Mouse (Mus musculus): ENCODE results near the gene Fam172a. TPM values are rescaled to one million over a fixed set of nuclear protein-coding genes. Genes with fewer than 3 reads are reported as not detected.

Fam172a gene
- polyA plus RNA-seq, 1 experiment from 2014 or later, result 37.1 TPM

DNA sequence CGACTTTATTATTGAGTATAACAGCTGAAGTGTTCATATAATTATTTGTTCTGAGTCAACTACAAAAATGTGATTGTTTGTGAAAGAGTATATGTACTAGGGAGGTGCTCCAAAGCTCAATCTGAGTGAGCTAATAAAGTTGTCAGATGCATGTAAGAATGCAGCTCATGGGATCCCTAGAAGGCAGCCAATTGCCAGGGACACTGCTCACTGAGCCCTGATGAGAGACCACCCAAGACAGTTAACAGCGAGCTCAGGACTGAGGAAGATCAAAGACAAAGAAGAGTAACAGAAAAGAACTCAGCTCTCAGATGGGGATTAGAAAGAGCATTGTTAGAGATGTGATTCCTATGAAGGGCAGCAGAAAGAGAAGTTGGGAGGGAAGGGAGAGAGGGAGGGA lies 166.5 kb downstream of the Fam172a start:
- no peak for ATAC-seq (ENCODE audit: insufficient number of reproducible peaks, low FRiP score, low TSS enrichment, low read depth)
- no peak overlapping the region for H3K9ac ChIP-seq
- H3K9me3 ChIP-seq (replicated peaks), result no peaks in the 10 kb centered on the region
- no peak overlapping the region for H3K27ac ChIP-seq (replicated peaks)
- 47% methylated on average over 2 of the region's 2 CpGs for WGBS
- no peaks in the 10 kb centered on the region for H3K27me3 ChIP-seq
- H3K4me1 ChIP-seq, result no peaks in the 10 kb centered on the region
- H3K36me3 ChIP-seq, result no peaks in the 10 kb centered on the region
- H3K4me3 ChIP-seq (replicated peaks), result no peak overlapping the region
- H3K4me2 ChIP-seq (replicated peaks), result no peak overlapping the region

DNA sequence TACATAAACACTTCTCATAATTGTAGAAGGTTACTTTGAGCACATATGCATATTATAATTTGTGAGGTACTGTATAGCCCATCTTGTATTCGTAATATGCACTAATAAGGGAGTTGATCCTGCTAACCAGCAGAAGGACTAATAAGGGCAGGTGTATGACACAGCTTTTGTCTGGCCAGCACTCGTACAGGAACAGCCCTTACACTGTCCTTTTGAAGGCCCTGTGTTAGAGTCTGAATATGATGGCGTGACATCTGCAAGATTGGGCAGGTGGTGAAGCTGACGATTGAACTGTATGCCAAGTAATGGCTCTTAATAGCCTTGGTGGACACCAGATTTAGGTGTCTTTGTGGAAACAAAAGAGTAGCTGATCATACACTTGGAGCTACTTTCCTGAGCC lies 176.3 kb downstream of the Fam172a start:
- Histone ChIP-seq H3K4me3 (replicated peaks) (no peak overlapping the region), H3K4me1 (no peaks in the 10 kb centered on the region), H3K4me2 (replicated peaks) (no peak overlapping the region), H3K9ac (no peak overlapping the region), H3K36me3 (no peaks in the 10 kb centered on the region), H3K27me3 (no peaks in the 10 kb centered on the region), H3K27ac (replicated peaks) (no peak overlapping the region), H3K9me3 (replicated peaks) (no peaks in the 10 kb centered on the region)
- ATAC-seq (ENCODE audit: insufficient number of reproducible peaks, low FRiP score, low TSS enrichment, low read depth), result no peak
- WGBS, result 77% methylated on average over 4 of the region's 4 CpGs

DNA sequence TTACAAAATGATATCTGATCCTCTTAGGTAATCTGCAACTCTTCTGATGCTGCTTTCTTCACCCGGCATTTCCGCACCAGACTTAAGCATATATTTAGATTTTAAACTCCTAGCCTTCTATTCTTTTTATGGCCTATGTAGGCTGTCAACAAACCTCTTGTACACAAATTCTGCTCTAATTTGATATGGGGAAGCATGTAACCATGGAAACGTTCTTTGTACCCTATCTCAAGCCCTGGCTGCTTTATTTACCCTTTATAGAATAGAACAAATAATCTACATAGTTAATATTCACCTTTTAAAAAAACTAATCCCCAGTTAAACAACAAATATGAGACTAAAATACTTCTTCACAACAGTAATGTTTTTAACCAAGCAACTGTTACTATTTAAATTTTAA lies 176.7 kb downstream of the Fam172a start:
- no peaks in the 10 kb centered on the region for H3K9me3 ChIP-seq (replicated peaks)
- H3K9ac ChIP-seq, result no peak overlapping the region
- no peak overlapping the region for H3K27ac ChIP-seq (replicated peaks)
- 79% methylated on average over 3 of the region's 3 CpGs for WGBS
- no peaks in the 10 kb centered on the region for H3K36me3 ChIP-seq
- H3K4me1 ChIP-seq, result no peaks in the 10 kb centered on the region
- no peak for ATAC-seq (ENCODE audit: insufficient number of reproducible peaks, low FRiP score, low TSS enrichment, low read depth)
- no peak overlapping the region for H3K4me3 ChIP-seq (replicated peaks)
- H3K27me3 ChIP-seq, result no peaks in the 10 kb centered on the region
- H3K4me2 ChIP-seq (replicated peaks), result no peak overlapping the region

DNA sequence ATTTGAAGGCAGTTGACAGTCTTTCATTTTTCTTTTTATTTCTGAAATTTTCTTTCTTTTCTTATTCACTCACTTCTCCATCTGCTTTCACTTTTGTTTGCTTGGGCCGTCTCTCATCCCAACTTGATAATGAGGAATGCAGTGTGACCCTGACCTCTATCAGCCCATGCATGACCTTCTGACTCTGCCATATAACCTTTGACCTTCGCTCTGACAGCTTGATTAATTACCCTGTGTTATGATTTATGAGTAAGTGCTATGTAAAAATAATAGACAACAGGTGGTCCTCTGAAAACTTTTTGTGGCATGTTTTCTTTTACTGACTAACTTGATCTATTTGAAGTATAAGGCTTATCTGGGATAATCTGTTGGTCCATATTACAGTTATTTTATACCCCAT lies 195.8 kb downstream of the Fam172a start:
- Histone ChIP-seq H3K9me3 (replicated peaks) (no peaks in the 10 kb centered on the region), H3K27ac (replicated peaks) (no peak overlapping the region), H3K4me3 (replicated peaks) (no peak overlapping the region), H3K36me3 (no peaks in the 10 kb centered on the region), H3K4me2 (replicated peaks) (no peak overlapping the region), H3K9ac (no peak overlapping the region), H3K27me3 (no peaks in the 10 kb centered on the region), H3K4me1 (no peaks in the 10 kb centered on the region)
- no peak for ATAC-seq (ENCODE audit: insufficient number of reproducible peaks, low FRiP score, low TSS enrichment, low read depth)
- WGBS, result 25% methylated on average over 2 of the region's 2 CpGs

DNA sequence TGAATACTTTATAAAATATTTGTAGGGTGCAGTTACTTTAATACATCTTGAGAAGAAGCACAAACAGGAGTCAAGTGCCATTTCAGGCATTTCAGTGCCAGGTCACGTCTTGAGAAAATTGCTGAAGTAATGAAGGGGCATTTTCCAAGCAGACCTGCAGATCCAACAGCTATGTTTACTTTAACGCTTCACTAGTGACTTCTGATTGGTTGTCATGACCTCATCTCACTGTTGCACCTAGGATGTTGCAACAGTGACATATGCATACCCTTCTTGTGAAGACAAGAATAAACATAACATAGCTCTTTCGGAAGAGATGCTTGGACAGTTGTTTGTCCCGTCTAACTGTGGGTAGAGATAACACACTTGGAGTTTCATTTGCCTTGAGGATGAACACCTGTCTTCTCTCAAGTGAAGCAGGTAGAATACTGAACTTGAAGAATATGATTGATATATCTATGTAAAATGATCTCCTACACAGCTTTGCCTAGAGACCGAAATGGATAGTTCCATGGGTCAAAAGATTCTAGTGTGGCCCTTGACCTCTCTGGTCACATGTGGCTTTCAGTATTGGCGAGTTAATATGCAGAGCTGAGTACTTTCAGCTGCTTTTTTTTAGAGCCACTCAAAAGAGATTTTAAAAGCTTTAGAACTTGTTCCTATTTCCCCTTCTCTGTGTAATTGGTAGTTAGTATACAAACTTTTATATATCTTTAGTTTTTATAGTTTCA lies 196.4 kb downstream of the Fam172a start:
- Histone ChIP-seq H3K36me3 (no peaks in the 10 kb centered on the region), H3K4me3 (replicated peaks) (no peak overlapping the region), H3K4me1 (no peaks in the 10 kb centered on the region), H3K4me2 (replicated peaks) (no peak overlapping the region), H3K27me3 (no peaks in the 10 kb centered on the region), H3K9ac (no peak overlapping the region), H3K27ac (replicated peaks) (no peak overlapping the region), H3K9me3 (replicated peaks) (no peaks in the 10 kb centered on the region)
- no peak for ATAC-seq (ENCODE audit: insufficient number of reproducible peaks, low FRiP score, low TSS enrichment, low read depth)
- WGBS, result 27% methylated on average over 6 of the region's 6 CpGs

DNA sequence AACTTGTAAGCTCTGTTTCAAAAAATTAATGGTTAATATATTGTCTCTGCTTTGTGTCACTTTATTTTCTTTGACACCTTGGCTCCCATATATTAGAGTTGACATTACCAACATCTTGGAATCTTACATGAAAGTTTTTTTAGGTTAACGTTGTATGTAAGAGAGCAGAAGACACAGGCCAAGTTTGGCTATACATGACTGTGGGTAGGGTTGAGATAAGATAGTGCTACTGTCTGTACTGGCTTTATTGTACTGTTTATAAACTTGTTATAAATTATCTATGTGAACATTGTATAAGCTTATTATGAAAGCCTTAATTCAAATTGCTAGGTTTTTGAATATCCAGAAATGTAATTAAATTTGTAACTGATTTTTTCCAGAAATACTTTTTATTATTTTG lies 197.9 kb downstream of the Fam172a start:
- Histone ChIP-seq H3K4me3 (replicated peaks) (no peak overlapping the region), H3K4me2 (replicated peaks) (no peak overlapping the region), H3K4me1 (no peaks in the 10 kb centered on the region), H3K27ac (replicated peaks) (no peak overlapping the region), H3K36me3 (no peaks in the 10 kb centered on the region), H3K9me3 (replicated peaks) (no peaks in the 10 kb centered on the region), H3K9ac (no peak overlapping the region), H3K27me3 (no peaks in the 10 kb centered on the region)
- 57% methylated on average over 1 of the region's 1 CpGs for WGBS
- no peak for ATAC-seq (ENCODE audit: insufficient number of reproducible peaks, low FRiP score, low TSS enrichment, low read depth)

DNA sequence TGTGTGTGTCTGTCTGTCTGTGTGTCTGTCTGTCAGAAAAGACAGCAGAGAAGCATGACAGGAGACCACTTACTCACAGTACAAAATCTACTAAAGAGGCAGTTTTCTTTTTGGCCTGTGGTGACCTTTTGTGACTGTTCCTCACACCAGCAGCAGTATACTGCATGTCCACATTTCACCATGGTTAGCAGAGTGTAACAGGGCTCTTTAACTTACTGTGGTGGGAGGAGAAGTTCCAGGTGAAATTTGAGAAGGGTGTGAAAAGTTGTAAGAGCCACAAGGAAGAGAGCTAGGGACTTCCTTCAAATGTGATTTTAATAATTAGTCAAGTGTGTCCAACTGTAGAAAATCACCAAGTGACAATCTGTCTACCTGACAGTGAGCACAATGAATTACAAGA lies 199.0 kb downstream of the Fam172a start:
- no peaks in the 10 kb centered on the region for H3K9me3 ChIP-seq (replicated peaks)
- no peak overlapping the region for H3K4me2 ChIP-seq (replicated peaks)
- H3K36me3 ChIP-seq, result no peaks in the 10 kb centered on the region
- no peaks in the 10 kb centered on the region for H3K4me1 ChIP-seq
- no peak overlapping the region for H3K27ac ChIP-seq (replicated peaks)
- no peaks in the 10 kb centered on the region for H3K27me3 ChIP-seq
- no peak for ATAC-seq (ENCODE audit: insufficient number of reproducible peaks, low FRiP score, low TSS enrichment, low read depth)
- H3K9ac ChIP-seq, result no peak overlapping the region
- no peak overlapping the region for H3K4me3 ChIP-seq (replicated peaks)

DNA sequence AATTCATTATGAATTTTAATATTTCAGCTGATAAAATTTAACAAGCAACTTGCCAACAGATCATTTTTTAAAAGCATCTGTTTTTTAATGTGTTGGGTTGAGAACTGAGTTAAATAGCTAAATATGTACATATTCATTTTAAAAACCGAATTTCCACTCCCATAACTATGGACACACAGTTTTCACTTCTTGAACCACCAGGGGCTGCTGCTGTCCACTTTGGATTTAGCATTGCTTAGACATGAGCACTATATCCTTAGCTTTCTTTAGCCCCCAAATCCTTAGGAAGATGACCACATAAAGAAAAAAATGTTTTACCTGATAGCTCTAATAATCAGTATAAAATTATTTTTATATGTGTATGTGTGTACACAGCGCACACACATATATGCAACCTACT lies 207.4 kb downstream of the Fam172a start:
- no peak for ATAC-seq (ENCODE audit: insufficient number of reproducible peaks, low FRiP score, low TSS enrichment, low read depth)
- Histone ChIP-seq H3K4me3 (replicated peaks) (no peak overlapping the region), H3K27me3 (no peaks in the 10 kb centered on the region), H3K4me1 (no peaks in the 10 kb centered on the region), H3K4me2 (replicated peaks) (no peak overlapping the region), H3K9ac (no peak overlapping the region), H3K36me3 (no peaks in the 10 kb centered on the region), H3K9me3 (replicated peaks) (no peaks in the 10 kb centered on the region), H3K27ac (replicated peaks) (no peak overlapping the region)
- WGBS, result 79% methylated on average over 2 of the region's 2 CpGs

DNA sequence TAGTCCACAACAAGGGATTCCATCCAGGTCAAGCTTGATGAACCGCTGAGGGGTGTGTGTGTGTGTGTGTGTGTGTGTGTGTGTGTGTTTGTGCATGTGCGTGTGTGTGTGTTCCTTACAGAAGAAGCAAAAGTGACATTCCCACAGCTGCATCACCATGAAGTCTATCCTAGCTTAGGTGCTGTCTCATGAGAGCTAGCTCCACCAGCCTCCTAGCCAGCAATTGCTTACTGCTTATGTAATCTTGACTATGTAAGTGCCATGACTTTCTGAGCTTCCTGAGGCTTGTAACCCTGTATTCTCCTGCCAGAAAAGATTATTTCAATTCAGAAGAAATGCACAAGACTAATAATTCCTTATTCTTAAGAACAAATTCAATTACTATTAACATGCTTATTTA lies 221.0 kb downstream of the Fam172a start:
- Histone ChIP-seq H3K9ac (no peak overlapping the region), H3K4me3 (replicated peaks) (no peak overlapping the region), H3K36me3 (no peaks in the 10 kb centered on the region), H3K27ac (replicated peaks) (no peak overlapping the region), H3K9me3 (replicated peaks) (no peaks in the 10 kb centered on the region), H3K27me3 (no peaks in the 10 kb centered on the region), H3K4me1 (no peaks in the 10 kb centered on the region), H3K4me2 (replicated peaks) (no peak overlapping the region)
- no peak for ATAC-seq (ENCODE audit: insufficient number of reproducible peaks, low FRiP score, low TSS enrichment, low read depth)
- 87% methylated on average over 2 of the region's 2 CpGs for WGBS

DNA sequence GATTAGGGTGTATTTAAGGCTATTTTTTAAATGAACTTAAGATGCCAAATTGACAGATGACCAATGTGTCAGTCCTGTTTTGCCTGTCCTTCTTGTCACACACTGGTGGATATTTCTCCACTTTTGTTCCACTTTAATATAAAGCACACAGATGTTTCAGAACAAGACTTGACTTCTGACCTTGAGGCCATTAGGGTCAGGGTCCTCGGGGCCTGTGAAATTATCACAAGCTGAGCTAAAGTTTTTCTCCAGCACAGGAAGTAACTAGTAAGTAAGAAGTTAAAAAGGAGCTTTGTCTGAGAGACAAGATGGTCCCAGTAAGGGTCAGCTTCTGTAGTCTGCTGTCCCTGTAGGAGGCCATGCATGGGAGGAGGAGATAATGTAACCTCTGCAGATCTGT lies 255.8 kb downstream of the Fam172a start:
- H3K36me3 ChIP-seq, result no peaks in the 10 kb centered on the region
- no peak overlapping the region for H3K27ac ChIP-seq (replicated peaks)
- no peak for ATAC-seq (ENCODE audit: insufficient number of reproducible peaks, low FRiP score, low TSS enrichment, low read depth)
- H3K9me3 ChIP-seq (replicated peaks), result no peaks in the 10 kb centered on the region
- 14% methylated on average over 1 of the region's 1 CpGs for WGBS
- H3K9ac ChIP-seq, result no peak overlapping the region
- no peaks in the 10 kb centered on the region for H3K4me1 ChIP-seq
- no peak overlapping the region for H3K4me2 ChIP-seq (replicated peaks)
- no peaks in the 10 kb centered on the region for H3K27me3 ChIP-seq
- no peak overlapping the region for H3K4me3 ChIP-seq (replicated peaks)

DNA sequence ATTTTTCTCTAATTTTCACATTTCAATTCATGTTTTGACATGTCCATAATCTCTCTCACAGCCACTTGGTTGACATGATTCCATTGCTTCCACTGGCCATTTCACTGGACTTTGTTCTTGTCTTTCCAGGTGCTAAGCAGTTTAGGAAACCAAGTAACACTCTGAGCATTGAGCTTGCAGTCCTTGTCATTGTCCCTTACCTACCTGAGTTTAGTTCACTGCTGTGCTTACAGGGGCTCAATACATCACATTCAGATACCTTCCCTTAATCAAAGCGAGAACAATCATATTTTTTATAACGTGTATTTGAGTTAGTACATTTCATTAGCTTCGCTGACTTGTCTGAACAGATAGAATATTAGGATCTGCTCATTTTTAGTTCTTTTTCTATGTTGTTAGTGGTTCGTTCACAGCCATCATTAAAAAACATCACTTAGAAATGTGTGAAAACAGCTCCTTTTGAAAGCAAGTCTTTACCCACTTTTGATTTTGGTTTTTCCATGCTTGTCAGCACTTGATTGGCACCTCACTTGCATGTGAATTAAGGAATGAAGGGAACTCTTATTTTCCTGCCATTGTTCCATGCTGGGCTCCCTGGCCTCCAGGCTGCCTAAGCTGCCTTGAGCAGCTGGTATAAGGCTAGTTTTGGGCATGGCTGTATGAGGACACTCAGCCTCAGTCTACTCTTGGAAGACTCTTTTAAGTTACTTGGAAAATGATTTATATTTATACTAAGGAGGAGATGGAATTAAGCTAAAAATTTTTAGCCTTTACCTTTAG lies 257.9 kb downstream of the Fam172a start:
- no peak for ATAC-seq (ENCODE audit: insufficient number of reproducible peaks, low FRiP score, low TSS enrichment, low read depth)
- WGBS, result 75% methylated on average over 4 of the region's 4 CpGs
- H3K4me2 ChIP-seq (replicated peaks), result no peak overlapping the region

DNA sequence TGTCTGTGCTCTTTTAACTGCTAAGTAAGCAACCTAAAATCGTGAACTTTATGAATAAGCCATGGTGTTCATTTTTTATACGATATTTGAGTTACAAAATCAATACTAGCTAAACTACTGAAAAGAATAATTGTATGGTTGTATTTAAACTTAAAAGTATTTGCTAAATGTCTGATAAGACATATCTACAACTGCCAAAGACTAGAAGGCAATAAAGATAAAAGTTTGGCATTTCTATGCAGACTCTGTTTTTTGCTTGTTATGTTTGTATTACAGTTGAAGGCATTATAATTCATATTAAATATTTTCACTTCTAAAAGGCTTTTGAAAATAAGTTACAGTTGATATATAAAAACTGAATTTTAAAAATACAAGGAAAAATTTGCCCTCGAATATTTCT lies 274.4 kb downstream of the Fam172a start:
- H3K27me3 ChIP-seq, result no peaks in the 10 kb centered on the region
- H3K36me3 ChIP-seq, result no peaks in the 10 kb centered on the region
- H3K4me1 ChIP-seq, result no peaks in the 10 kb centered on the region
- H3K9ac ChIP-seq, result no peak overlapping the region
- ATAC-seq (ENCODE audit: insufficient number of reproducible peaks, low FRiP score, low TSS enrichment, low read depth), result no peak
- no peak overlapping the region for H3K4me3 ChIP-seq (replicated peaks)
- H3K4me2 ChIP-seq (replicated peaks), result no peak overlapping the region
- no peaks in the 10 kb centered on the region for H3K9me3 ChIP-seq (replicated peaks)
- WGBS, result 82% methylated on average over 3 of the region's 3 CpGs
- H3K27ac ChIP-seq (replicated peaks), result no peak overlapping the region

More for the DNA sequence above, 257.9 kb downstream of the Fam172a start:
- Histone ChIP-seq H3K27ac (replicated peaks) (no peak overlapping the region), H3K36me3 (no peaks in the 10 kb centered on the region), H3K4me1 (no peaks in the 10 kb centered on the region), H3K9ac (no peak overlapping the region), H3K4me3 (replicated peaks) (no peak overlapping the region), H3K27me3 (no peaks in the 10 kb centered on the region), H3K9me3 (replicated peaks) (no peaks in the 10 kb centered on the region)
